Mouse (Mus musculus) heart, embryonic 10.5 days (tissue): ENCODE data around the gene Rpl36al. TPM values are rescaled to one million over a fixed set of nuclear protein-coding genes. Genes with fewer than 3 reads are reported as not detected.

ENCODE experiments used
- microRNA-seq: library from miRNA; unstranded; fragments of <30 nt; microRNA quantifications from one replicate; pipeline ENCODE4, GENCODE M21; 2017
- polyA plus RNA-seq: library from polyadenylated mRNA; unstranded; fragments of >200 nt; fragmentation: Nextera tagmentation; extraction: Ambion mirVana; gene quantifications from 2 replicates; pipeline ENCODE4 v1.2.1, GENCODE M21; 2016

The Rpl36al gene
- polyA plus RNA-seq, 1 experiment from 2014 or later, result 611 TPM

Small RNAs within 50 kb of the gene (microRNA-seq; reads per million reads assigned to microRNA genes)
- gene Gm47287 (not detected), gene Gm47295 (not detected)

Other genes starting within 250 kb of the Rpl36al start
- gene Rps29, start 24.9 kb downstream of the Rpl36al start, polyA plus RNA-seq, result 1,118 and 1,148 TPM in 2 replicates
- gene Lrr1, start 15.3 kb downstream of the Rpl36al start, polyA plus RNA-seq, result 20.0 and 24.3 TPM in 2 replicates
- 43.2 and 49.6 TPM in 2 replicates for gene Mgat2, start 74 bp upstream of the Rpl36al start, polyA plus RNA-seq
- gene Gm49383, start 13.0 kb upstream of the Rpl36al start, polyA plus RNA-seq, result 27.3 and 35.2 TPM in 2 replicates
- 9.3 and 13.0 TPM in 2 replicates for gene Dnaaf2, start 14.3 kb upstream of the Rpl36al start, polyA plus RNA-seq
- gene Gm49384, start 20.2 kb upstream of the Rpl36al start, polyA plus RNA-seq, result 24.3 and 29.5 TPM in 2 replicates
- gene Pole2, start 44.1 kb upstream of the Rpl36al start, polyA plus RNA-seq, result 20.9 and 28.7 TPM in 2 replicates
- gene Klhdc1, start 57.1 kb upstream of the Rpl36al start, polyA plus RNA-seq, result 3.5 and 7.3 TPM in 2 replicates
- 142 and 162 TPM in 2 replicates for gene Klhdc2, start 112.6 kb upstream of the Rpl36al start, polyA plus RNA-seq
- 68.1 and 78.1 TPM in 2 replicates for gene Nemf, start 173.1 kb upstream of the Rpl36al start, polyA plus RNA-seq
- 37.1 and 50.4 TPM in 2 replicates for gene Arf6, start 188.1 kb upstream of the Rpl36al start, polyA plus RNA-seq
- 0.95 and 1.8 TPM in 2 replicates for gene Gm9887, start 188.4 kb upstream of the Rpl36al start, polyA plus RNA-seq